Mouse (Mus musculus) c-Kit-negative CD71-positive TER-119-positive erythroid progenitor cells, embryonic 14.5 days (primary cell): ENCODE data around the gene Phf24.
"Not testable (repeated sequence)": the region's sequence is repeated elsewhere in the genome, so short reads cannot be mapped to it uniquely, and the experiment has no call there.

Source experiments
- DNase-seq: peaks from one replicate; pipeline ENCODE4 v3.0.0-alpha.2; 2013; ENCODE audit warnings: low read depth, low spot score

Gene Phf24

DNA sequence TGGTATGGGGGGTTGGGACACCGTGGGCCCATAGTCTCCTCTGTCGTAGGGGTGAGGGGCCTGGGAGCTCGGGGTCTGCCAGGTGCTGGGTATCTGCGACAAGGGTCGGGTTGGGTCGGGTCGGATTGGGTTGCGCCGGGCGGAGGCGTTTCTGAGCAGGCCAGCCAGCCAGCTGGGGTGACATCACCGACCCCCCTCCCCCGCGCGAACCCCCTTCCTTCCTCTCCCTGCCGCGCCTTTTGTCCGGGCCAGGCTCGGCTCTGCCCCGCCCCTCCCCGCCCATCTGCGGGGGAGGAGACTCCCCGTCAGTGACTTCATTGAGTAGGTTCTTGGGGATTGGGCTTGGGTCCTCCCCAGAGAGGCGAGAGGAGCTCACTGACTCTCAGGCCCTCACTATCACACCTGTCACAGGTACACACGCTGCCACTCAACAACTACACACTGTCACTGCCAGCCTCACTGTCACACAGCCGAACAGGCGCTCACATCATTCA lies 33.7 kb downstream of the Phf24 start:
- no peak for DNase-seq

DNA sequence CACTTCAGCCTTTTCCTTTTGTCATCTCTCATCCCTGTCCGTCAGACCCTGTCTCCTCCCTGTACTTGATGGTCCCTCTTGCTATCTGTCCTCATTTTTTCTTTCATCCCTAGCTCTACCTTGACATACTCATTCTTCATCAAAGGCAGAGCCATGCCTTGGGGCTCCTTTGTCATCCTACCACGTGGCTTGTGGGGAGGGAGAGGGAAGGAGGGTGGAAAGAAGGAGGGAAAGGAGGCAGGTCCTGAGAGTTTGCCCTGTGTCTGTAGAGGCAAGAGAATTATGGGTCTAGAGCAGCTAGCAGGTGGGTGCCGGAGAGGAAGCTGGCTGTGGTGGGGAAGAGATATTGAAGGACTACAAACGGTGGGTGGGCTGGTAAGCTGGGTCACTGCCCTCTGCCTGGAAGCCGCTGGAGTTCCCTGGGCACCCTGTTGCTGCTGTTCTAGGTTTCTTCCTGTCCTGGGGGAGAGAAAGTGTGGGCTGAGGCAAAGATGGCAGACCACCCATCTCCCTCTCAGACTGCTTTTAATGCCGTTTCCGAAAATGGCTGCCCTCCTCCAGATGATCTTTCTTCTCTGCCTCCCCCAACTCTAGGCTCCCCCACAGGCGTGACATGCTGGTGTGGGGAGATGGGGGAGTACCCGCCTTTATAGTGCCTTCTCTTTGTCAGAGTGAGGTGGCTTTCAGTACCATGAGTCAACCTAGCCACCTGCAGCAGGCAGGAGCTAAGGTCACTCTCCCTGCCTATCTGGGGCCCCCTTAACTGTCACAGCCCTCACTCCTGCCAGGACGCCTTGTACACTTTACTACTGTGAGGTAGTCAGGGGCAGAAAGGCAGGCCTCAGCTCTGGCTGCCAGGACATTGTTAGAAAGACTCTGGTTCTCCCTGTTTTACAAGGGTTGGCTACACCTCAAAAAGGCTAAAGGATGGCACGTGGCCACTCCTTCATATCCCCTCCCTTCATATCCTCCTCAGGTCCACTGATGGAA lies 35.0 kb downstream of the Phf24 start:
- no peak for DNase-seq

DNA sequence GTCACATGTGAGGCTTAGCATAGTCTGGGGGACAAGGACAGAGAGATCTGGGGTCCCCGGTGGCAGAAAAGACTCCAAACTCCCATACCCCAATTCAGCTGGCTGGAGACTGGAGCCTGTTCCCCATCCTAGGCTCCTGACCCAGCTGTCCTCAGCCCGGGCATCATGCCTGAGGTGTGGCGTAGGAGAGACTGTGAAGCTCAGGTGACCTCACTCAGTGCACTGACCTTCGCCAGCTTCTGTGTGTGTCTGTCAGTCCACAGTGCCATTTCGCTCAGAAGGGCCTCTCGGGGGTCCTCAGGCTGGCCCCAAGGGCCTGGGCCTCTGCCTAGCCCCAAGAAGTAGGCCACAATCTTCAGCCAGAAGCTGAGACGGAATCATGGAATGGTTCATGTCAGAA lies 36.1 kb downstream of the Phf24 start:
- DNase-seq = no peak

DNA sequence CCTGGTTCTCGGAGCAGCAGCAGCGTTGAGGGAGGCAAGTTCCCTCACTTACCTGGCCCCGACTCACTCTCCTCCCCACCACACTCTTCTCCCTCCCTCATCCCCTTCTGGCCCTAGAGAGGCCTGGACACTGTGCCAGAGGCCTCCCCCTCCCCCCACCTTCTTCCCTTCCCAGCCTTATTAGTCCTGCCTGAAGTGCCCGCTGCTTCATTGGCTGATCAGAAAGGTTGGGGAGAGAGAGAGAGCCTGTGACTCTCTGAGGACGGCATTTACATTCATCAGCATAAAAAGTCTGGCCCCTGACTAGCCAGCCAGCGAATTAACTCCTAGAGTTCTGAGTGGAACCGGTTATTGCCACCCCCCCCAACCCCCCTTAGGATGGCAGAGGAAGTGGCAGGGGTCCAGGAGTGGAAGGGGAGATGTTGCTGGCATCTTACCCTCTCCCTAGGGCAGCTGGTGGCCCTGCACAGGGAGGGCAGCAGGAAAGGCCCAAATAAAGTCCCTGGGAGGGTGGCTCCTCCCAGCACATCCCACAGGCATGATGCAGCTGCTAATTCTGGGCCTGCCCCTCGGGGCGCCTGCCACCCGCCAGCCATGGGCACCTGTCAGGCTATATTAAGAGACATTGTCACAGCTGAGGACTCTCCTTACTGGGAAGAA lies 37.1 kb downstream of the Phf24 start:
- DNase-seq = no peak

DNA sequence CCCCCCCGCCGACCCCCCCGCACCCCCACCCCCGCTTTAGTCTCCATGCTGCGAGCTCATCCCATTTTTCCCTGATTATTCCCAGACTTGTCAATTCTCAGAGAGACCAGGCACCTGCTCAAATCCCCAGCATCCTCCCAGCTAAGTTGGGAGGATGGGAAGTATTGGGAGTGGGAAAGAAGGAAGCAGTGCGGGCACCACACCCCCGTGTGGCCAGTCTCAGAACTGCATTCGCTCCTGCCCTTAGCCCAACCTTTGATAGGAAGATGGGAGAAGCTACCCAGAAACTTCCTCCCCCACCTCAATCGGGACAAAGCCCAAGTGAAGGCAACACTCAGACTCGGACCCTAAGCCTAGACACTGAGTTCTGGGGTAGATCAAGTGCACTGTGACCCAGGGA lies 37.8 kb downstream of the Phf24 start:
- no peak for DNase-seq

DNA sequence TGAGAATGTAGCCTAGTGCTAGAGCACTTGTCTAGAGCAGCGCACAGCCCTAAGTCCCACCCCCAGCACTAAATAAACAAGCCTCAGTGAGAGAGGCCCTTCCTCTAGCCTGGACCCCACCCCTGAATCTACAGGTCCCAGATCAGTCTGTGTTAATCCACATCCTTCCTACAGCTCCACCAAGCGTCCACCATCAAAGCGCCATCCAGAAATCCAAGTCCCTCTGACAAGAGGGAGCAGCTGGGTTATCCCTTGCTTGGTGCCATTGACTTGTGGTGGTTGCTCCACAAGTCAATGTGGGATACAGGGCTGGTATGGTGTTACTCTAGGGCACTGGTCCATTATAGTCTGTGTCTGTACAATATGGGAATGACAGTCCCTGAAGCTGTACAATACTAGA lies 38.7 kb downstream of the Phf24 start:
- DNase-seq = no peak

DNA sequence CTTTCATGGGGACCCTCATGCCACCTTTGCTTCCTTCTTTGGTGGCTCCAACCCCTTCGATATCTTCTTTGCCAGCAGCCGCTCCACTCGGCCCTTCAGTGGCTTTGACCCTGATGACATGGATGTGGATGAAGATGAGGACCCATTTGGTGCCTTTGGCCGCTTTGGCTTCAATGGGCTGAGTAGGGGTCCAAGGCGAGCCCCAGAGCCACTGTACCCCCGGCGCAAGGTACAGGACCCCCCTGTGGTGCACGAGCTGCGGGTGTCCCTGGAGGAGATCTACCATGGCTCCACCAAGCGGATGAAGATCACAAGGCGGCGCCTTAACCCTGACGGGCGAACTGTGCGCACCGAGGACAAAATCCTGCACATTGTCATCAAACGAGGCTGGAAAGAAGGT lies 40.1 kb downstream of the Phf24 start:
- no peak for DNase-seq

DNA sequence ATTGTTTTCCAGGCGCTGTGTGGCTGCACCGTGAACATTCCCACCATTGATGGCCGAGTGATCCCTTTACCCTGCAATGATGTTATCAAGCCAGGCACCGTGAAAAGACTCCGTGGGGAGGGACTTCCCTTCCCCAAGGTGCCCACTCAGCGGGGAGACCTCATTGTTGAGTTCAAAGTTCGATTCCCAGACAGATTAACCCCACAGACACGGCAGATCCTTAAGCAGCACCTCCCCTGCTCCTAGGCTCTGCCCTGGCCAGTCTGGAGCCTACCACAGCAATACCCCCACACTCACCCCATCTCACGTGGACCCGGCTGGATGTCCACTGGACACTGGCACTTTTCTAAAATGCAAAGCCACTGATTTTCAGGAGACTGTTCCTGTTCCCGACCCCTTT lies 40.8 kb downstream of the Phf24 start:
- DNase-seq = no peak

DNA sequence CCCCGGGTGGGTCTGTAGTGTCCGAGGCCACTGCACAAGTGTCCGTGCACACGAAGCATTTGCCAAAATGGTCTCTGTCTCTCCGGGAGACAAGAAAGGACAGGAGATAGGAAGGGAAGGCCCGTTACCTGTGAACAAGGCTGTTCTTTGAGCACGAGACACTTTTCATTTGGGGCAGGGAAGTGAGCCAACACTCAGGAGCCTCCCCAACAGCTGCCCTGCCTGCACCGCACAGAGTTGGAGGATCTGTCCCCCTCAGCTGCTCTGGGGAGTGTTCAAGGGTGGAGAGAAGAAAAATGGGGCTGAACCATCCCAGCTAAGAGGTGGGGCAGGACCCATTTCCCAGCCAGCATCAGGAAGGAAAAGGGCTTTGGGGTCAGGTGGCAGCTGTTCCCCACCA lies 41.5 kb downstream of the Phf24 start:
- no peak for DNase-seq

DNA sequence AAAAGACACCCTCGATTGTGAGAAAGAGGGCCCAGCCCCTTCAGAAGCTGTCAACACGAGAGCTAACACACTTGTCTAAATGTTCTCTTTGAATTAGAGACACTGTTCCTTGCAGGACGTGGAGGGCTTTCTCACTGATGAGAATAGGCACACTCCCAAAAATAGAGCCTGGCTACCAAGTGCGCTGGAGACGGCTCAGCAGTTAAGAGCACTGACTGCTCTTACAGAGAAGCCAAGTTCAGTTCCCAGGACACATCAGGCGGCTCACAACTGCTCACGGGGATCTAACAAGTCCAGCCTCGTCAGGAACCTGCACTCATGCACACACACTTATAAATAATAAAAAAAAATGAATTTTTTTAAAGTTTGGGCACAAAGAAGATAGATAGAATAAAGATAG lies 42.5 kb downstream of the Phf24 start:
- no peak for DNase-seq

DNA sequence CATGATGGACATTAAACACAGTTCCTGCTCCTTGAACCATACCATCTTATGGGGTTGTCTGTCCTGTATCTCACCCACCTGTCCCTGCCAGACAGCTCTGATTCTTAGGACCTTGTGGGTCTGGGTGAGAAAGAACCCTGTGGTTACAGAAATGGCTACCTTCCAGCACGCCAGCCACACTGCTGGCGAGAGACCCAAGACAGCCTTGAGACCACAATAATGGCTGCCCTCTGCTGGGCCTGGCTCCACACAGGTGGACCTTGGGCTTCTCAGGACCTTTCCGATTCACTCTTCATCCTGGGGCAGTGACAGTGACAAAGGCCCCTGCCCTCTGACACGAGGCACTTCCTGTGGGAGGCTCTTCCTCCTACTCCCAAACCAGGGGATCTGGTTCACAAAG lies 42.9 kb downstream of the Phf24 start:
- DNase-seq = no peak

DNA sequence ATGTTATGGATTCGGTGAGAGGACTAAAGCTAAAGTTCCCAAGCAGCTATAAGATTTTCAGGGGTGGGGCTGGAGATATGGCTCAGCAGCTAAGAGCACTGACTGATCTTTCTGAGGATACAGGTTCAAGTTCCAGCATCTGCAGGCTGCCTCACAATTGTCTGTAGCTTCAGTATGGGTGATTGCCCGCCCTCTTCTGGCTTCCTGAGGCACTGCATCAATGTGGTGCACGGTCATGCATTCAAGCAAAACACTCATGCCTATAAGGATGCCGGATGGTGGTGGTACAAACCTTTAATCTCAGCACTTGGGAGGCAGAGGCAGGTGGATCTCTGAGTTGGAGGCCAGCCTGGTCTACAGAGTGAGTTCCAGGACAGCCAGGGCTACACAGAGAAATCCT lies 45.1 kb downstream of the Phf24 start:
- DNase-seq = no peak

DNA sequence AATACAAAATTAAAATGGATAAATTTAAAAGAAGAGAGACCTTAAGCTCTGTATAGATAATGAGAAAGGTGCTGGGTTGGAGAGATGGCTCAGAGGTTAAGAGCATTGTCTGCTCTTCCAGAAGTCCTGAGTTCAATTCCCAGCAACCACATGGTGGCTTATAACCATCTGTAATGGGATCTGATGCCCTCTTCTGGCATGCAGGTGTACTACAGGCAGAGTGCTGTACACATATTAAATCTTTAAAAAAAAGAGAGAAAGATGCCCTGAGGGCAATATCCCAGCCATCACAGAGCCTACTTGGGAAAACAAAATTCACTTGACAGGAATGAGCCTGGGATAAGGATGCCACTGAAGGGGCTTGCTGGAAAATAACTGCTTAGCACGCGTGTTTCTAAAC lies 47.0 kb downstream of the Phf24 start:
- DNase-seq = no peak

DNA sequence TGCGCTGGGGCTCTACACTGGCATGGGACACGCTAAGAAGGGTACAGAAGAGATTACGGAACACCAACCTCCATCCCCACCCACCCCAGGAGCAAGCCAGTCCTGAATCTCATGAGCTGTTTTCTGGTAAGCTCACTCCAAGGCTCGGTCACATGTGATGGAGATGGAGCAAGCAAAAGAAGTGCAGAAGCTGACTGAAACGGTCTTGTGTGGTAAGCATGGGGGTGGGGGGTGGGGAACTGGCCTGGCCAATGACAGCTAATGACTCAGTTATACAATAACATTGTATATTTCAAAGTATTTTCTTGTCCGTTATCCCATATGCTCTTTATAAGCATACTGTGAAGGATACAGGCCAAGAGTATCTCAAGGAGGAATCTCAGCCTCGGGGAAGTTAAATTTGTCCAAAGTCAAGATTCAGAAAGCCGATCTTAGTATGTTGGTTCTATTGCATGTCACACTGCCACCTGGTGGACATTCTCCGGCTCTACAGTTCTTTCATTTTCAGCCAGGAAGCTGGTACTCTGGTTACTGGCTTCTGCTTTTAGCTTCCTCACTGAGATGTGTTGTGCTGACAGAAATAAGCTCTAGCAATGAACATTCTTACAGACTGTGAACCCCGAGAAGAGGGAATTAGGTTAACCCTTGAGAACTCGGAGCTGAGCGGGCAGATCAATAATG lies 48.7 kb downstream of the Phf24 start:
- peak; percentile 53 for DNase-seq

DNA sequence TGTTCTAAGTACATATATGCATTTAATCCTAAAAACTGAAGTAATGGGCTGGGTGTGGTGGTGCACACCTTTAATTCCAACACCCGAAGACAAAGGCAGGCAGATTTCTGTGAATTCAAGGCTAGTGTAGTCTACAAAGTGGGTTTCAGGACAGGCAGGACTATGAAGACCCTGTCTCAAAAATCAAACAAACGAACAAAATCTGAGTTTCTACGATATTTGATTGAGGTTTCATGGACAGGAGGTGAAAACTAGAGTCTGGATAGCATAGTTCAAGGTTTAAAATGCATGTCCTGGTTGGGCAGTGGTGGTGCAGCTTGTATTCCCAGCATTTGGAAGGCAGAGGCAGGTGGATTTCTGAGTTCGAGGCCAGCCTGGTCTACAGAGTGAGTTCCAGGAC lies 52.8 kb downstream of the Phf24 start, which contains the start of gene 1700022I11Rik:
Gene 1700022I11Rik (plus strand): TSS at position 301 of the 400 bp plus-strand sequence.
- DNase-seq = no peak

DNA sequence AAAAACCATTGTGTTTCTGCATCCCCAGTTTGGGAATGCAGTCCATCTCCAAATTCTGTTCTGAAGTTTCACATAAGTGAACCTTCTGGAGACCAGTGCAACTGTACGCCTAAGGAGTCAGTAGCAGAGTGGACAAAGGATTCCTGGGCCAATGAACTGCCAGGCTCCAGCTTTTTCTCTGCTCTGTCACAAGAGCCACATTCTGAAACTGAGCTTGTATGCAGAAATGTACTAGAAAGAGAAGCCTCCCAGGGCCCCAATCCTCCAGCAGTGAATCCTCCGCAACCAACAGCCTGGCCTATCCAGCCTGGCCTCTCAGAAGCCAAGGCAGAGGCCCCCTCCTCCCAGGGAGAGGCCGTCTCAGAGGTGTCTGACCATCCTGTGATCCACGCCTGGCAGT lies 56.5 kb downstream of the Phf24 start:
- DNase-seq = no peak

DNA sequence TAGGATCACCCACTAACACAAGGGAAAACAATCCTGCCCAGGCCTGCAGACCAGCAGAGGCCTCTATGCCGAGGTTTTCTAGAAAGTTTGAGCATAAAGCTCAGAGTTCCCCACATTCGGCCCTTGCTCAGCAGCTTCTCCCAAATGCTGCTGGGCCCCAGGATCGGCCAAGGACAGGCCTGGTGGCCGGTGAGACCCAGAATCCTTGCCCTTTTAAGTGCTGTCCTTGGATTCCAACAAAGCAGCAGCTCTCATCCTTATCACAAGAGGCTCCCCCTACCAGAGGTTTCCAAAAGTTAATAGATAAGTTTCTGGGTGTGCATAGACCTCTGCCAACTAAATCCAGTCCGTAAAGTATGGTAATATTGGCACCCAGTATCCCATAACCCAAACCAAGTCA lies 57.4 kb downstream of the Phf24 start:
- no peak for DNase-seq

DNA sequence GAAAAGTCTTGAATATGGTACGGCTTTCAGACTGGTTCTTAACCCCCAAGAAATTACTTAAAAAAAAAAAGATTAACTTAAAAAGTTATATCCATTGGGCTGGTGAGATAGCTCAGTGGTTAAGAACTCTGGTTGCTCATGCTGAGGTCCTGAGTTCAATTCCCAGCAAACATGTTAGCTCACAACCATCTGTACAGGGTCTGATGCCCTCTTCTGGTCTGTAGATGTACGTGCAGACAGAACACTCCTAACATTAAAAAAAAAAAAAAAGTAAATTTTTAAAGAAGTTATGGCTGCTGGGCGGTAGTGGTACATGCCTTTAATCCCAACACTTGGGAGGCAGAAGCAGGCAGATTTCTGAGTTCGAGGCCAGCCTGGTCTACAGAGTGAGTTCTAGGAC lies 61.6 kb downstream of the Phf24 start:
- DNase-seq = no peak

DNA sequence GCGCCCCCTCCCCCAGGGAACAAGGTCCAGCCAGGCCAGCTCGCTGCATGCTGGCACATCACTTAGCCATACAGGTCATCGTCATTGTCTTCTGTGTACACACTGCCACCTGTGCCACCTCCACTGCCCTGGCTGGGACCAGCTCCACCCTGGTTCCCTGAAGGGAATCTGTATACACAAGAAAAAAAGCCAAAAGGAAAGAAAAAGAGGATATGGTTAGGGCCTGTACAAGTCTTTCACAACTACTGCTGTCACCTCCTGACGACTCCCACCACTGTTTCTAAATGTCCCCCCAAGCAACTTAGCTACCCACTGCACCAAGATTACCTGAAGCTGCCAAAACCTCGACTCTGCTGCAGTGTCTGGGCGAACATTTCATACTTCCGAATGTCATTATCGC lies 64.0 kb downstream of the Phf24 start:
- not testable (repeated sequence) for DNase-seq

DNA sequence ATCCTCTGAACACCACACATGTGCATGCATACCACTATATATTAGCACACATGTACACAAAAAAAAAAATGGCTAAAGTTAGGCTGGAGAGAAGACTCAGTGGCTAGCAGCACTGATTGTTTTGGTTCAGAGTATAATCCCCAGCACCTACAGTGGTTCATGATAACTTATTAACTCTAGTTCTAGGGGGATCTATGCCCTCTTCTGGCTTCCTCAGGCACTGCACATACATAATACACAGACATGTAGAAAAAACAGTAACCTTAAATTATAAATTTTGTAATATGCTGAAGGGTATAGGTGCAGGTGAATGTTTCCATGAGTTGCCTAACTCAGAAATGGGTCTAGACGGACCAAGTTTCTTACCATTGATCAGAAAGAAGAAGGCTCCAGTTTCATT lies 71.8 kb downstream of the Phf24 start:
- no peak for DNase-seq
